Mouse (Mus musculus) left cerebral cortex, postnatal 14 days (tissue): ENCODE measurements around the gene Ppp6r2. TPM values are rescaled to one million over a fixed set of nuclear protein-coding genes. Genes with fewer than 3 reads are reported as not detected.

Experiments used
- DNase-seq, 2 experiments: peaks; one replicate each; pipeline ENCODE4 v3.0.0; 2021 to 2022; ENCODE audit warnings: low spot score in 2 of 2, mixed read lengths in 1 of 2
- intact Hi-C: fragments of 180-260 bp; cut with DNase I; formaldehyde crosslinking; loops from one replicate; pipeline ENCODE4 v1.15.1; 2025
- total RNA-seq, 2 experiments: library from RNA; stranded (reverse); gene quantifications; 2 replicates each; pipeline ENCODE4 v1.2.3; 2021

Gene Ppp6r2
- total RNA-seq, 2 experiments from 2014 or later, result 154 to 159 TPM

DNA sequence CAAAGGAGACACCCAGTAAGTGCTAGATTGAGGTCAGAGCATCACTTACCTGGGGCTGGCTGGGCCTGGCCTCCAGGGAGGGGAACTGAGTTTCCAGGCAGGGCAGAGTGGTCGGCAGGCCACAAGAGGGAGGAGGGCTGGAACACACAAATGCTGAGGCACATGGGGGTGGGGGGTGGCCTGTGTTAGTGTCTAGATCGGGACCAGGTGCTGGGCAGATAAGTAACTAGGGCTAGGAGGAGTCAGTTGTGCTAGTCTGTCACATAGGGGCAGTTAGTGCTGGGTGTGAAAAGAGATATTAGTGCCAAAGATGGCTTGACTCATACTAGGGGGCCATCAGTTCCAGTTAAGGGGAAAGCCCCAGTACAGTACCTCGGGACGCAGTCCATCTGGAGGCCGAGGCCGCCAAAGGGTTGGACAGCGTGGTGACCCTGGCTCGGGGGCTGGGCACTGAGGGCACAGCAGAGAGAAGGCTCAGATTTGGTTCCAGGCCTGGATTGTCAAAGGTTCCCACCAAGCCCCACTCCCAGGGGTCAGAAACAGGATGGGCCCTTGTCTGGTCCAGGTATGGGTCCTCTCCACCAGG lies 84.3 kb downstream of the Ppp6r2 start:
- no peak for DNase-seq
- intact Hi-C loops, result no loop called here

DNA sequence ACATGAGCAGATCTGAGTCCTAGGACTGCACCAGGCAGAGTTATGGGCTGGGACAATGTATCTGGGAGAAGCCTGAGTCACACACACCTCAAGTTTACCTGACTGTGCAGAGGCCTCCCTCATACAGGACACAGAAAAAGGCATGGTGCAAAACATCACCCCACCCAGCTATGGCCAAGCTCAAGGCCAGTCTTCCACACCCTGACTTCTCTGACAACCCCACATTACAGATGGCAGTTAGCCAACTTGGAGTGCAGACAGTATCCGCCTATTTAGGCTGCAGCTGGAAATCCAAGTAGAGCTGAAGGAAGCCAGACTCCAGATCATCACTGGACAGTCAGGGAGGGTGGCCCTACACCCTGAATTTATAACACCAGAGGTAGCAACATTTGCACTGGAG lies 85.1 kb downstream of the Ppp6r2 start:
- intact Hi-C loops, result no loop called here
- DNase-seq, result no peak

DNA sequence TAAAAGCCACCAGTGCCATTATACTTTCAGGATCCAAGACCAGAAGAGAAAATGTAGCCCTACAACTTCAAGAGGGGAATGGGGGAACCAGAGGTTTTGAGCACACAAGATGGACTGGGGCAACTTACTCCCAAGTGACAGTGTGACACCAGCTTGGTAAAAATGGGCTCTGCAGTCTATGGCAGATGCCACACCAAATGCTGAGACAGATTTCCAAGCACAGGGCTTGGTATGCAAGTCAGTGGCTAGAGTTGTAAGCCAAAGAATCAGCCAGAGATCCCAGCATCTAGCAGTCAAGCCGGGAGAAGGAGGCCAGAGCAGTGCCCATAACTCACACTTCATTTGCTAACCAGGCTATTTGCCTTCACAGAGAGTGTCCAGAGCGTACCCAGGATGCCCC lies 86.3 kb downstream of the Ppp6r2 start:
- no peak for DNase-seq
- intact Hi-C loops, result no loop called here

DNA sequence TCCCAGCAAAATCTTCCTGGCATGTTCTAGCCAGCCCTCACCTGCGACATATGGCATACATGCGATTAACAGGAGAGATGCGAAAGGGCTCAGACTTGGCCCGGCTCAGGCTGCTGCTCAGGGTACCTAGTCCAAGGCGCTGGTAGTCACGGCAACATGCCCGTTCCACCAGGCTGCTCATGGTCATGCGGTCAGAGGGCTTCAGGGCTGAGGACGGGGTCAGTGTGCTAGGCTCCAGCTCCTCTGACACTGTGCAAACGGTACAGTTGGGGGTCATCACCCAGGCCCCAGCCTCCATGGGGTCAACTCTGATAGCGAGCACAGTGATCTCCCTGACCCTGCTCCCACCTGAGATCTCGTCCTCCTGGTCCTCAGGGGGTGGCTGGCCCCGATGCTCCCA lies 88.8 kb downstream of the Ppp6r2 start:
- intact Hi-C loops, result no loop called here
- DNase-seq, result no peak

DNA sequence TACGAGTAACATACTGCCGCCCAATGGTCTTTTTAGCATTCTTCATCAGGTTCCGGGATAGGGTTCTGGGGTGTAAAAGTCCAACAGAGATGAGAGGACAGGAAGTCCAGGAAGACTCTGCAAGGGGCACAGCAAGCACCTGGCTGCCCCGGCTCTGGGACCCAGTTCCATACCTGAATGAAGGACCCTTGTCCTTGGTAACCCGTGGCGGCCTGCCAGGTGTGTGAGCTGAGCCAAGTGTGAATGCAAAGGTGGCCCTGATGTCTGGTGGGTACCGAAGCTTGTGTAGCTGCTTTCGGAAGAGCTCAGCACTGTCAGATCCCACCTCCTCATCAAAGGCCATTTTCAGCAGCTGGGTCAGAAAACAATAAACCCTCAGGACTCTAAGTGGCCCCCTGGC lies 89.2 kb downstream of the Ppp6r2 start:
- intact Hi-C loops, result no loop called here
- no peak for DNase-seq

DNA sequence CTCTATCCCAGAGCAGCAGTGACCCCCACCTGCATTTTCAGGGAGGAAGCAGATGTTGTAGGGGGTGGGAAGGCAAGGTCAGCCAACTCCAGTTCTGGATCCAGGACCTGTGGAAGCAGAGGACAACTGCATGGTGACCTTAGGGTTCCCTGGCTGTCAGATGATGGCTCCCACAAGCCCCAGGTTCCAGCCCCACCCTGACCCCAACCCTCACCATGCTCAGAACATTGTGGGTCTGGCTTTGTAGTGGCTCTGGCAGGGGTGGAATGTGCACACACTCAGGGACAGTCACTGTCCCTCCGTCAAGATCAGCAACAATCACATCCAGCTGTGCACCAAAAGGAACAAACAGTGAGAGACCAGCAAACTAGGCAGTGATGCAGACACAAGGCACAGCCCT lies 94.6 kb downstream of the Ppp6r2 start:
- intact Hi-C loops, result no loop called here

DNA sequence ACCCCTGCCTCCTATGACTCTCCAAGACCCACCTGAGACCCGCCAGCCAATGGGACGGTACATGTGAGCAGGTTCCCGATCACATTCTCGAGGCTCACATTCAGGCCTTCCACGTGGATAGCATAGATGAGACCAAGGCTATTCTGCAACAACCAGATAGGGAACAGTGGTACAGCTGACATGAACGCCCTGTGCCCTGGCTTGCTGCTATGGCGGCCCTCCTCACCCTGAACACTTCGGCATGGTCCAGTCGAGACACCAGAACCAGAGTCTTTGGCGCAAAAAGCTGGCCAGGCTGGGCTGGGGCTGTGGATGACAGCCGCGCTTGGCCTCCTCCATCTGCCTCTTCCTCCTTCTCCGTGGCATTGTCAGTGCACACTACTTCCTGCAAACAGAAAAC lies 96.1 kb downstream of the Ppp6r2 start:
- DNase-seq, result no peak
- intact Hi-C loops, result no loop called here

More for the DNA sequence above, 94.6 kb downstream of the Ppp6r2 start:
- no peak for DNase-seq

DNA sequence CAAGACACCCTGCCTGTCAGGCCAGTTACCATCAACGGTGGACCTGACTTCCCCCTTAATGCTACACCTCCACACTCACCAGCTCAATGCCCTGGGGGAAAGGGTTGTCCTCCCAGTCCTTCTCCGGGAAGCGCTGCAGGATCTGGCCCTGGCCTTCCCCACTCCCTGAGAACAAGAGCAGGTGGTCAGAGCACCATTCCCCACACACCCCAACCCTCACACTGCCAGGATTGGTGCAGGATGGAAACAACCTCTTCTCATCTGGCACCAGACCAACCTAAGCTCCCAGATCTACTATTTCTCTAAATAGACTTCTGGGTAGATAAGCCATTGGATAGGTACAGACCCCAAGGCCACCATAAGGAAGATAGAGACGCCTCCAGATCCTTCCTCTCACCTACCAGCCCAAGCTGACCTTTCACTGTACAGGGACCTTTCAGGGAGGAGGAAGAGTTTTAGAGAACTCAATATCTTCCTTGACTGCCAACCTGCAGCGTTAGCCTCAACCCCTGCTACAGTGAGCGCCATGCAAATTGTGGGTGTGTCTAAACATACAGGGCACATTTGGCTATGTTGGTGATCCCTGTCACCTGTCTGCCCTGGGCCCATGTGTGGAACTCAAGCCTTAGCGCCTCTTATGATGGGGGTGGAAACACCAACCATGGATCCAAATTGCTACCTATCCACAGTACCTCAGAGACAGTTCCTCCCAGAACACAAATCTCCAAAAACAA lies 97.2 kb downstream of the Ppp6r2 start:
- intact Hi-C loops, result no loop called here
- DNase-seq, result no peak

DNA sequence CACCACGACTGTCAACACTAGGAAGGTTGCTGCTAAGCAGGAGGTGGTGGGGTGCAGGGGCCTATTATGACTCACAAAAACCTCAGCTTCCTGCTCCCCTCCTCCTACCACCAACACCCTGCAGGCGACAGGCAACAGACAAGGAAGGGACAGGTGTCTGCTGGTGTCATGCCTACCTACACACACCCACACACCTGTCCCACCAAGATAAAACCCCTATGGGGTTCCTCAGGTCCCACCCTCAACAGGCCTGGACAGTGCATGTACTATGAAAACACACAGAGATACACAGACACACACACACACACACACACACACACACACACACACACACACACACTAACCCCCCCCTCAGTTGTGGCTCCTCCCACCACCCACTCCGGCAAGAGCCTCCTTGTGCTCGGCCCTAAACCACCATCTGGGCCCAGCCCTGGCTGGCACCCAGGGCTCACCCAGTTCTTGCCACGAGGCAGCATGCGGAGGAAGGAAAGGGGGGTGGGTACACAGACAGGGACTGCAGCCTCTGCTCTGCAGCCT lies 98.7 kb downstream of the Ppp6r2 start:
- intact Hi-C loops, result loop anchor here (5.0 kb wide), 1 partner anchor 47 kb away; the partner anchor contains the start of genes Lmf2 and Ncaph2
- DNase-seq, result peak in 1 of 2 experiments; percentile 64

DNA sequence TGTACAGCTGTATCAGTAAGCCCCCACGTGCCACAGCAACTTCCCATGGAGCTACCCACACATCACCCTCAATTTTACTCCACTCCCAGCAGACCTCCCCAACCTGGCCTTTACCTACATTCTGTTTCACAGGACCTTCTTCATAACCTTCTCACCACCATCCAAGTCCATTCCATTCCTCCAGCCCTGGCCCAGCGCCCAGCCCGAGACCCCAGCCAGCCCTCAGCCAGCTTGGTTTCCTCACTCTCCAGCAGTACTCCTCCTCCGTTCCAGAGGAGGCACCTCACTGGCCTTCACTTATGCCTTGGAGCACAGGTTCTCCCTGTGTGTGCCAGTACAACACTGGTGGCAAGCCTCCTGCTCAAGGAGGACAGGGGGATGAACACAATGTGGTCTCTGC lies 102.0 kb downstream of the Ppp6r2 start:
- intact Hi-C loops, result loop anchor here (5.0 kb wide), 1 partner anchor 44 kb away; the partner anchor contains the start of genes Lmf2 and Ncaph2
- DNase-seq, result no peak

DNA sequence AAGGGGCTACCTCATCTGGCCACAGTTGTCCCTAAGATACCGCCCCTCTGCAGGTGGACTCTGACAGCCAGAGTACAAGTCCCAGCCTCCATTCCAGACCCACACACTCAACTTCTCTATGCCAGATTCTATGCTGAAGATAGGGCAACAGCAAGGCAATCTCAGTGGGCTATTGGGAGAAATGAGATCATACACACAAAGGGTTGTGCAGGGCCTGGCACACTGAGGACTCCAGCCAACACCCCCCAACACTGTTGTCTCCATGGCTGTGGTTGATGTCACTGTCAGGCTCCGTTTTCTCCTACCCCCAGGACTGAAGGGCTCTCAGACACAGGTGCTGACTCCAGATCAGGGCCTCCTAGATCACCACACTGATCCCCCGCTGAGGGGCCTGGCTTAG lies 102.8 kb downstream of the Ppp6r2 start:
- DNase-seq, result no peak
- intact Hi-C loops, result loop anchor here (5.0 kb wide), 1 partner anchor 43 kb away; the partner anchor contains the start of genes Lmf2 and Ncaph2

DNA sequence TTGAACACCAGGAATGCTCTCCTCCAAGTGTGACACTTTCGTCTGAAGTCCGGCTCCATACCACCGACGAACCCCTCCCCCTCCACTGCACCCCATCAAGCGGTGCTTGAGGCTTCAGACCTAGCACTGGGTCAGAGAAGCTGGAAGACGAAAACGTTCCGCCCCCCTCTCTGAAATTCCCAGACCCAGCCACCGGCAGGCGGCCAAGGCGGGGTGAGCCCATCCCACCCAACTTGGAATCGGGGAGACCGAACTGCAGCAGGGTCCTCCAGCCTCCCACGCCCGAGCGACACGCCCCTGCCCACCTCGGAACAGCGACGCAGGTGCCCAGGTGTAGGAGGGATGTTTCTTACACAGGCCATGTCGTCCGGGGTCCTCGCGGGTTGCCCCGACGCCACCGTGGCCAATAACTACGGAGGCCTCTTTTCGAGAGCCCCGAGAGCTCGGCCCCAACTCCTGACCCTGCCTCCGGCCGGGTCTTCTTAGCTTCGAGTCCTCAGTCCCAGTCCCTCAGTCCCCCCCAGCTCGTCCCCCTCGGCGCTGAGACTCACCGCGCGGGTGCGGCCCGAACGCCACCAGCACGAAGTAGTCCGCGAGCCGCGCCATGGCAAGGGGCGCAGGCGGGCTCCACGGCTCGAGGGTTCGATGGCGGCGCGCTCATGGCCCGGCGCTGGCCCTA lies 103.3 kb downstream of the Ppp6r2 start:
- no peak for DNase-seq
- intact Hi-C loops, result loop anchor here (5.0 kb wide), 1 partner anchor 43 kb away; the partner anchor contains the start of genes Lmf2 and Ncaph2

DNA sequence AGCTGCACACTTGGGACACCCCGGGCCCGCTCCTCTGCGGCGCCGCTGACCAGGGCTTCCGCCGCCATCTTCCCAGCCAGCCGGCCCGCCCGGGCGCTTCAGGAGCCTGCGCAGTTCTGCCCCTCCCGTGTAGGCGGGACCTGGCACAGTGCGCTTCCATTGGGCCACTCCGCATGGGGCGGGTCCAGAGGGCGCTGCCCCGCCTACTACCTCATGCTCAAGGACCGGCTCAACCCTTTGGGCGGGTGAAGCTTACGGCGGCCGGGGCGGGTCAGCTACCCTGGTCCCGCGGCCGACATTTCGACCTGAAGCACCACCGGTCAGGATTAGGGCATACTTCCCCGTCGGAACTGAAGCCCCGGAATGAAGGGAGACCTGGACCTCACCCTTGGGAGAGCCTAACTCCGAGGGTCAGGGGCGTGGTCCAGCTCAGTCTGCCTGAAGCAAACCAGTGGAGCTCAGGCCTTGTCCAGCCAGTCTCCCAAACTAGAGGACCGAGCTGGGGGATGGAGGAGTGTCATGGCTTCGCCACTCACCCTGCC lies 103.9 kb downstream of the Ppp6r2 start, which contains the start of gene Sbf1:
Gene Sbf1 (minus strand): TSS at position 122 of the 542 bp plus-strand sequence.
- peak; percentile 98 for DNase-seq
- intact Hi-C loops, result no loop called here

DNA sequence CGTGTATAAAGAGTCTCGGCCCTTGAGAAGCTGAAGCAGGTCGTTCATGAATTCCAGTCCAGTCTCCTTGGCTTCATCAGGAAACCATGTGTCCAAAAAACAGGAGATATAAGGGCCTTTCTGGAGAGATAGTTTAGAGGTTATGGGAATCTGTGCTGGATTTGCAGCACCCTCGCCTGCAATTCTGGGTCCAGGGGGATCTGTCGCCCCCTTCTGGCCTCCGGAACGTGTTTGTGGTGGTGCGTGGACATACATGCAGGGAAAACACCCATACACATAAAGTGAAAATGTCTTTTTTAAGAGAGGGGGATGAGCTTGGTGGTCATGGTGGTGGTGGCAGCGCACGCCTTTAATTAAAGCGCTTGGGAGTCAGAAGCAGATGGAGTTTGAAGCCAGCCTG lies 104.8 kb downstream of the Ppp6r2 start:
- no peak for DNase-seq
- intact Hi-C loops, result no loop called here

DNA sequence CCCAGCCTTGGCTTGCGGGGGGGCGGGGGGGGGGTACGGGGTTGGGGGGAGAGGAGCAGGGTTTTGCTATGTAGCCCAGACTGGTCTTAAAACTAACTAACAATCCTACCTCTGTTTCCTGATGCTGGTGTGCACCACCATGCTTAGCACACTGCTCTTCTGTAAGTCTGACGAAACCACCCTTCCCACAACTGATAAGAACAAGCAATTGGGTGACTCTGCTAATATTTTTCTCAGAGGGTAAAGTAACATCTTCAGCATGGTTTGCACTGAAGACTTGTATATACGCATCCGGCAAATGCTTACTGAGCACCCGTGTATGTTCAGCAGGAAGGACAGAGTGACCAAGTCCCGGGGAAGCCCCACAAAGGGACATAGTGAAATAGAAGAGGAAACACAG lies 109.9 kb downstream of the Ppp6r2 start:
- no peak for DNase-seq
- intact Hi-C loops, result no loop called here

DNA sequence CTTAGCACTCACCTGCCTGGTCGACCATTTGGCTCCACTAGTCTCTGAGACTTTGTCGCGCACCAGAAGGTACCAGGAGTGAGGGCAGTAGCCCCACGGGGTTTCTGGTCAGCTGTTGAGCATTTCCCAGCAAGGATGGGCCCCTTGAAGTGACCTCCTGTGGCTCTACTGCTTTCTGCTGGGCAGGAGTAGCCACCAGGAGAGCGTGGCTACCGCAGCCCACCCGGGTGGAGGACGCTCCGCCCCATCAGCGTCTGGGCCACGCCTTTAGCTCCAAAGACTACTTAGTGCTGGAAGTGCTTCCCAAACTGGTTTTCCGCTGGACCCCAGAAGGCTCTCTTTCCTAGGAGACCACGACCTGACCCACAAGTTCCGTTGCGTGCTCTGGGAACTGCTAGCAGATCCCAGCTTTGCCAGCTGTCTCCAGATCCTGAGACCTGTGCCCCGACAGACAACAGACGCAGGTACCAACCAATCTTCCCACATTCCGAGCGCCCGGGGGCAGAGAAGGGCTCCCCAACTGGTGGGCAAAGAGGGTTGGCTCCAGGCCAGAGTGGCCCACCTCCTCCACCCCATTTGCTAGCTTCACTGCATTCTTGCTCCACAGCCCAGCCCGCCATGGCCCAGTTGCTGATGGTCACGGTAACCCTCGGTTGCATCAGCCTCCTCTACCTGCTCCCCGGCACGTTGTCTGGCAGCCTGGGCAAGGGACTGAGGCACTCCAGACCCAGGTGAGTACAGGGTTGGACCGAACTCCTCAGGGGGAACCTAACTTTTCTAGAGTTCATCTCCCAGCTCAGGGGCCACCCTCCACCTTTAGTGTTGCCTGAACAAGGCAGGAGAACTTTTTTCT lies 111.5 kb downstream of the Ppp6r2 start, which contains the start of gene Adm2:
Gene Adm2 (plus strand): TSS at position 51 of the 853 bp plus-strand sequence.
- DNase-seq, result no peak

DNA sequence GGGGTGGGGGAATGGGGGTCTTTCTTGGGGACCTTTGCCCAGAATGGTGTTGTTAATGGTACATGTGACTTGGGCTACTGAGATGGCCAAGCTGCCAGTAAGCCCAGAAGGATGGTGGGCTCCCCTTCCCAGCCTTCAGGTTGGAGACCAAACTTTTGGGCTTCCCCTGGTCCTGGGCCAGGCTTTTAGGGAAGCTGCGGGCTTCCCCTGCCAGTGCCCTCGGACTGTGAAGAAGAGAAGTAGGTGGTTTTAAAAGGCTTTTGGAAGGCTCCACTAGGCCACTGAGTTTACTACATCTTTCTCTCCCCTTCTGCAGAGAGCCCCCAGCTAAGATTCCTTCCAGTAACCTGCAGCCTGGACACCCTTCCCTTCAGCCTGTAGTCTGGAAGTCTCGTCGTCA lies 112.3 kb downstream of the Ppp6r2 start:
- DNase-seq, result no peak
- intact Hi-C loops, result no loop called here

More for the DNA sequence above, 111.5 kb downstream of the Ppp6r2 start, which contains the start of gene Adm2:
- intact Hi-C loops, result no loop called here

DNA sequence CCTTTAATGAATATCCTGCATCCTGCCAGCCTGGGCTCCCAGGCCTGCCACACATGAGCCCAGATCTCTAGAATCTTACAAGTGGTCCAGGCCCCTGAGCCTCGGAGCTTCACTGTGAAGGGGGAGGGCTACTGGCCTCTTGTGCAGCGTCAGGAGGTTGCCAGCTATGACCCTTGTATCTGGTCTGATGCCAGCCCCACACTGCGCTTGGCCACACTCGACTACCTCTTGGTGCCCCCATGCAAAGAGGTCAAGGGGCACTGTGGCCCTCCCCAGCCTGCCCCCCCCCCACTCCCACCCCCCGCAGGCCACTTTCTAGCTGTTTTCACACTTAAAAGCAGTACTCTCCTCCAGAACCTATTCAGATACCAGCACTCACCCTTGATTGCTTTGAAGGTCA lies 115.1 kb downstream of the Ppp6r2 start:
- intact Hi-C loops, result no loop called here
- no peak for DNase-seq

DNA sequence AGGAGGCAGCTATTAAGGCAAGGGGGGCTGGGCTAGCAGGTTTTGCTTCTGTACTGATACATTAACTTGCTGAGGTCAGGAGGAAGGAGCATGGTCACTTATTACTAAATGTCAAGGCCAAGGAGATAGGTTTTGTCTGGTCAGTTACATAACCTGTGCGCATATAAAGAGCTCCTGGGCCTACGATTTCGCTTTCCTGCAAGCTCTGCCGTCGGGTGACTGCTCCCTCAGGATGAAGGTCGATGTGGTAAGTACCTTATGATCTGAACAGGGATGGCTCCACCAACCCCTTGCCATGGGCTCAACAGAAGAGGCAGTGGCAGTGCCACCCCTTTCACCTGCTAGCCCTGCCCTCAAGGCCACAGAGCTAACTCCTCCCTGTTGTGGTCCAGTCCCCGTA lies 122.9 kb downstream of the Ppp6r2 start, which contains the start of gene Miox:
Gene Miox (plus strand): TSS at position 128 of the 400 bp plus-strand sequence.
- intact Hi-C loops, result no loop called here
- no peak for DNase-seq
